Mouse (Mus musculus): ENCODE measurements around the gene Tcp11.

- TF ChIP-seq SIN3A (IDR thresholded peaks at IDR 0.05; ENCODE audit: low read length) (no peak), CTCF (IDR thresholded peaks at IDR 0.05 in 2 of 3, conservative IDR thresholded peaks at IDR 0.05 in 1 of 3; ENCODE audit: control insufficient read depth in 1 of 3, insufficient read depth in 1 of 3, low read depth in 2 of 3, low read length in 3 of 3, poor library complexity in 1 of 3, severe bottlenecking in 1 of 3) (no peak)
Observed at GRCm38 (mm10) chr17:28047520-28047919, 32.9 kb downstream of the Tcp11 start.
